Comparison of ENCODE assay signal across 9 mouse cellular contexts in genomic region chr7:117303705-117304104, GRCm38 (mm10).
DNase-seq lines count a peak whose midpoint lies in the region; ATAC-seq and TF ChIP-seq lines count a peak whose summit lies in the region.
"Had no signal": no experiment of that assay in that cellular context is flagged by ENCODE, and none has a peak within 500 bp of the region (broad histone marks: within the 10 kb centered on the region; RNA-seq: fewer than 3 reads in every experiment).

No protein-coding gene starts in this region.

- no peak overlapping the region for H3K9ac ChIP-seq in MEL (ENCODE audit: control insufficient read depth, low read depth, low read length, poor library complexity, severe bottlenecking)
- no peak overlapping the region for H3K9ac ChIP-seq in intestine, embryonic 16.5 days (ENCODE audit: low read depth, low read length)
- H3K9ac ChIP-seq: embryonic facial prominence, embryonic 15.5 days; limb, embryonic 15.5 days had no signal

- H3K27me3 ChIP-seq in MEL (ENCODE audit: control insufficient read depth in 1 of 2, insufficient read depth in 2 of 2, low read length in 2 of 2) = no peaks in the 10 kb centered on the region
- H3K27me3 ChIP-seq in intestine, embryonic 16.5 days (replicated peaks; ENCODE audit: control insufficient read depth, insufficient read depth, low read length) = no peaks in the 10 kb centered on the region
- H3K27me3 ChIP-seq: embryonic facial prominence, embryonic 15.5 days; limb, embryonic 15.5 days had no signal

- no peaks in the 10 kb centered on the region for H3K9me3 ChIP-seq in MEL (replicated peaks; ENCODE audit: insufficient read depth, low read length)
- H3K9me3 ChIP-seq in intestine, embryonic 16.5 days (ENCODE audit: control insufficient read depth, low read length) = no peaks in the 10 kb centered on the region
- H3K9me3 ChIP-seq: embryonic facial prominence, embryonic 15.5 days; limb, embryonic 15.5 days had no signal

- no peak overlapping the region for H3K4me2 ChIP-seq in intestine, embryonic 16.5 days (ENCODE audit: low read depth, low read length)
- H3K4me2 ChIP-seq: embryonic facial prominence, embryonic 15.5 days; limb, embryonic 15.5 days had no signal

- 26% methylated on average over 2 of the region's 2 CpGs for WGBS in intestine, embryonic 16.5 days

- no peak overlapping the region for H3K27ac ChIP-seq in MEL (ENCODE audit: control insufficient read depth, low read depth, low read length)
- H3K27ac ChIP-seq in intestine, embryonic 16.5 days (ENCODE audit: low read length) = no peak overlapping the region
- H3K27ac ChIP-seq: embryonic facial prominence, embryonic 15.5 days; limb, embryonic 15.5 days had no signal

- TF ChIP-seq EP300 in MEL (IDR thresholded peaks at IDR 0.05; ENCODE audit: low read depth in 1 of 2, low read length in 2 of 2) = no peak

- peak; percentile 21 for DNase-seq in layer of hippocampus, adult 9-11 months
- no peak for DNase-seq in layer of hippocampus, postnatal 36 days
- peak; percentile 17 for DNase-seq in MEL (ENCODE audit: low read depth, low spot score)
- peak; percentile 15 to 49 for DNase-seq in adrenal gland, postnatal 36 days
- DNase-seq in spleen, postnatal 14 days (ENCODE audit: low spot score in 2 of 2) = no peak
- DNase-seq in testis, postnatal 10 days (ENCODE audit: low spot score) = no peak

- TF ChIP-seq POLR2A in MEL (IDR thresholded peaks at IDR 0.05; ENCODE audit: control insufficient read depth in 1 of 2, insufficient read depth in 1 of 2, low read depth in 1 of 2, low read length in 2 of 2, poor library complexity in 1 of 2) = no peak

- H3K4me3 ChIP-seq in MEL (ENCODE audit: control insufficient read depth in 1 of 2, insufficient read depth in 1 of 2, low read depth in 2 of 2, low read length in 2 of 2) = no peak overlapping the region
- no peak overlapping the region for H3K4me3 ChIP-seq in intestine, embryonic 16.5 days (ENCODE audit: low read length)
- H3K4me3 ChIP-seq: embryonic facial prominence, embryonic 15.5 days; limb, embryonic 15.5 days had no signal

- TF ChIP-seq CTCF in MEL (IDR thresholded peaks at IDR 0.05 in 2 of 3, conservative IDR thresholded peaks at IDR 0.05 in 1 of 3; ENCODE audit: control insufficient read depth in 1 of 3, insufficient read depth in 1 of 3, low read depth in 2 of 3, low read length in 3 of 3, poor library complexity in 1 of 3, severe bottlenecking in 1 of 3) = peak in 1 of 3 experiments; percentile 48; a peak in 2 of 6 replicates

- peak; percentile 48 for TF ChIP-seq RAD21 in MEL (IDR thresholded peaks at IDR 0.05; ENCODE audit: low read depth, low read length)

- H3K4me1 ChIP-seq in MEL (ENCODE audit: control insufficient read depth in 1 of 2, insufficient read depth in 2 of 2, low read length in 2 of 2) = no peaks in the 10 kb centered on the region
- H3K4me1 ChIP-seq in intestine, embryonic 16.5 days (ENCODE audit: control insufficient read depth, insufficient read depth, low read length) = no peaks in the 10 kb centered on the region
- H3K4me1 ChIP-seq: embryonic facial prominence, embryonic 15.5 days; limb, embryonic 15.5 days had no signal

- H3K36me3 ChIP-seq in MEL (ENCODE audit: control insufficient read depth in 1 of 2, insufficient read depth in 2 of 2, low read length in 2 of 2) = no peaks in the 10 kb centered on the region
- H3K36me3 ChIP-seq in intestine, embryonic 16.5 days (ENCODE audit: control insufficient read depth, insufficient read depth, low read length) = no peaks in the 10 kb centered on the region
- H3K36me3 ChIP-seq: embryonic facial prominence, embryonic 15.5 days; limb, embryonic 15.5 days had no signal

- ATAC-seq in intestine, embryonic 16.5 days = peak; percentile 46; the same call in 1 of the 2 replicates

- no peaks in the 10 kb centered on the region for H3K79me2 ChIP-seq in MEL (ENCODE audit: control insufficient read depth, insufficient read depth, low read length, poor library complexity)

TF ChIP-seq in MEL, 35 proteins besides CTCF, POLR2A, EP300 and RAD21:
- no peak for TF ChIP-seq UBTF (IDR thresholded peaks at IDR 0.05; ENCODE audit: borderline replicate concordance, insufficient read depth, low read depth, low read length)
- TF ChIP-seq RCOR1 (IDR thresholded peaks at IDR 0.05; ENCODE audit: low read depth, low read length) = no peak
- no peak for TF ChIP-seq BHLHE40 (IDR thresholded peaks at IDR 0.05; ENCODE audit: borderline replicate concordance, low read depth, low read length)
- TF ChIP-seq ELF1 (IDR thresholded peaks at IDR 0.05; ENCODE audit: low read depth, low read length) = no peak
- no peak for TF ChIP-seq TAL1 (IDR thresholded peaks at IDR 0.05; ENCODE audit: low read length)
- TF ChIP-seq HCFC1 (IDR thresholded peaks at IDR 0.05; ENCODE audit: low read depth, low read length) = no peak
- TF ChIP-seq CHD2 (IDR thresholded peaks at IDR 0.05; ENCODE audit: low read length) = no peak
- no peak for TF ChIP-seq POLR2AphosphoS5 (IDR thresholded peaks at IDR 0.05; ENCODE audit: borderline replicate concordance, low read depth, low read length)
- no peak for TF ChIP-seq MYC (IDR thresholded peaks at IDR 0.05; ENCODE audit: low read depth, low read length)
- TF ChIP-seq MYB (IDR thresholded peaks at IDR 0.05; ENCODE audit: low read depth, low read length) = no peak
- no peak for TF ChIP-seq CHD1 (IDR thresholded peaks at IDR 0.05; ENCODE audit: low read depth, low read length)
- TF ChIP-seq MAX (IDR thresholded peaks at IDR 0.05; ENCODE audit: low read length) = no peak
- TF ChIP-seq MXI1 (IDR thresholded peaks at IDR 0.05; ENCODE audit: low read depth, low read length) = no peak
- peak; percentile 58 for TF ChIP-seq SMC3 (IDR thresholded peaks at IDR 0.05; ENCODE audit: low read depth, low read length)
- no peak for TF ChIP-seq SIN3A (IDR thresholded peaks at IDR 0.05; ENCODE audit: low read length)
- peak; percentile 38; the same call in 1 of the 2 replicates for TF ChIP-seq ZC3H11A (IDR thresholded peaks at IDR 0.05; ENCODE audit: low read depth, low read length)

Comparison
In these comparisons a context has a peak if more than half of its experiments do, and no peak if none do; other contexts are left out.
1. DNase-seq: peak in layer of hippocampus, adult 9-11 months (single experiment), MEL (single experiment) and adrenal gland, postnatal 36 days (2 of 2); none in layer of hippocampus, postnatal 36 days (0 of 2), spleen, postnatal 14 days (0 of 2) and testis, postnatal 10 days (single experiment).